Mouse (Mus musculus): ENCODE data around the gene Gm45717. TPM values are rescaled to one million over a fixed set of nuclear protein-coding genes. Genes with fewer than 3 reads are reported as not detected.

Gm45717 gene
- polyA plus RNA-seq (2012; rRNA removed) = not detected in 2 replicates

GRCm38 (mm10) chr7:140955758-140956555 lies at the start of gene Gm45717, which contains the start of gene Ifitm2:
Gm45717 (minus strand) TSS chr7:140955937.
Ifitm2 (minus strand) TSS chr7:140955987.

DNA sequence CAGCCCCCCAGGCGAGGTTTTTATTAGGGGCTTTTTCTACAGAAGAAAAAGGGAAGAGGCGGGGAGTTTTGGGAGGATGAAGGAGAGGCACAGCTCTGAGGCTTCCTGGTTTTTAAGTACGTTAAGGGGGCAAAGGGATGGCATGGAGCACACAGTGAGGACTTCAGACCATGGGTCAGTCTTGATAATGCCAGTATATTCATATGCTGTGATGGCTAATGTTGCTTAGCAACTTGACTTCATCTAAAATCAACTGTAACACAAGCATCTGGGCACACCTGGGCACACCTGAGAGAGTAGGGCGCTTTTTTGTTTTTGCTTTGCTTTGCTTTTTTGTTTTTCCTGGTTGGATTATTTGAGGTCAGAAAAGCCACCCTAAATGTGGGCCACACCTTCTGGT lies 11.2 kb upstream of the Gm45717 start, which contains the start of gene Ifitm1:
Gene Ifitm1 (plus strand): TSS at position 301 of the 400 bp plus-strand sequence.

GRCm38 (mm10) chr7:140949824-140950530 lies 5.8 kb downstream of the Gm45717 start, which contains the start of gene Ifitm5:
Ifitm5 (minus strand) TSS chr7:140950291.

DNA sequence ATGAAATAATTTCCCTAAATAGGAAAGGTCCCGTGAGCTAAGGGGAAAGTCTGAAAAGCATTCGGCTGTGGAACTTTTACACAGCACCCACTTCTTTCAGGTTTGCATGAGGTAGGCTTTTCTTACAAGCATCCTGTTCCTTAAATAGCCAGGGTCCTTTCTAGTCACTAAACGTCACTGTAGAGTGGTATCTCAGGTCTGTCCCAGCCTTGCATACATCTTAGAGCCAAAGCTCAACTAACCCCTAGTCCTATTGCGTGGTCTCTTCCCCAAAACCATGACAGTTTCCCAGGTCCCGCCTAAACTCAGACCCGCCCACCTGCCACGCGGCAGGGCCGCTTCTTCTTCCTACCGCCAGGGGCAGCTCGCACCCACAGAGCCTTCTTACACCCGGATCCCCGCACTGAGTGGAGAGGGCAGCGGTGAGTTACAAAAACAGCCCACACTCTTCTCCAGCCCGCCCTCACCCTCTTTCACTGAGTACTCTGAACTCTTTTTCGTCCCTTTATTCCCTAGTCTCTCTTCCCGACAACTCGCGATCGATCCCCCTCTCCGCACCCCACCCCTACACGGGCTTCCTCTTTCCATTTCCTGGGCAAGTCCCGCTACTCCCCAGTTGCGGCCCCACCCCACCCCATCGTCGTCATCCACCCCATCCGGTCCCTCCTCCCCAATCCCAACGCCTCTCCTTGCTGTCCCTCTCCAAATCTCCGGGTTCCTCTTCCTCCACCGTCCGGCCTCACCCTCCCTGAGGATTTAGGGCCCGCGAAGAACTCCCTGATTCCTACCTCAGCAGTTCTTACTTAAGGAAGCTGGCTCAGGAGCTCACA lies 14.3 kb downstream of the Gm45717 start, which contains the start of gene Pgghg:
Gene Pgghg (plus strand): TSS at position 170 of the 830 bp plus-strand sequence.

GRCm38 (mm10) chr7:140920418-140921029 lies 35.2 kb downstream of the Gm45717 start, which contains the start of gene Nlrp6:
Nlrp6 (plus strand) TSS chr7:140920902.

DNA sequence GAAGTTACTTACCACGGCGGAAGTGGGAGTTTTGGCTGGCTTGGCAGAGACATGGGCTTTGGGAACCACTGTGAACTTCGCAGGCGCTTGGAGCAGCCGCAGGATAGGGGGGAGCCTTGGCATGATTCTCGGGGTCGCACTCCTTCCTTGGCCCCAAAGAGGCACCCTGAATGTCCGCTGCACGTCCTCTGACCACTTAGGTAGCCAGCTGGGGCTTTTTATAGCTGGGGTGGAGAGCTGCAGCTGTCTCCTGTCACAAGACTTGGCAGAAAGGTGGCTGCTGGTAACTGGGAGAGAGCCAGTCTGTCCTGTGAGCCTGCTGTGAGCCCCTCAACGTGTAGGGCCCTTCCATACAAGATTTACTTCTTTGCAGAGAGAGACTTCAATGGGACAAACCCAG lies 55.5 kb downstream of the Gm45717 start, which contains the start of gene Cox8b:
Gene Cox8b (minus strand): TSS at position 227 of the 400 bp plus-strand sequence.

Other genes with a start within 250 kb of the Gm45717 start
- gene Cyp2e1, start 192.2 kb downstream of the Gm45717 start, polyA plus RNA-seq (2012; rRNA removed) = not detected in 2 replicates
- gene Syce1, start 168.1 kb downstream of the Gm45717 start, polyA plus RNA-seq (2012; rRNA removed) = 0.21 and 0.36 TPM in 2 replicates
- gene Zfp941, start 133.8 kb downstream of the Gm45717 start, polyA plus RNA-seq (2012; rRNA removed) = 9.1 and 11.1 TPM in 2 replicates
- gene Urah, start 120.9 kb downstream of the Gm45717 start, polyA plus RNA-seq (2012; rRNA removed) = 0.07 and 0.84 TPM in 2 replicates
- gene Scgb1c1, start 110.4 kb downstream of the Gm45717 start, polyA plus RNA-seq (2012; rRNA removed) = not detected in 2 replicates
- gene Odf3, start 108.1 kb downstream of the Gm45717 start, polyA plus RNA-seq (2012; rRNA removed) = 0.05 TPM in 2 replicates
- 0.13 and 0.15 TPM in 2 replicates for gene Gm45785, start 99.6 kb downstream of the Gm45717 start, polyA plus RNA-seq (2012; rRNA removed)
- gene Ric8a, start 99.0 kb downstream of the Gm45717 start, polyA plus RNA-seq (2012; rRNA removed) = 88.7 and 90.0 TPM in 2 replicates
- gene Bet1l, start 98.4 kb downstream of the Gm45717 start, polyA plus RNA-seq (2012; rRNA removed) = 29.4 and 35.4 TPM in 2 replicates
- gene Psmd13, start 74.0 kb downstream of the Gm45717 start, polyA plus RNA-seq (2012; rRNA removed) = 150 and 161 TPM in 2 replicates
- 38.9 and 39.2 TPM in 2 replicates for gene Sirt3, start 73.6 kb downstream of the Gm45717 start, polyA plus RNA-seq (2012; rRNA removed)
- 2.2 TPM in 1 of 2 replicates, not detected in the other for gene Cox8b, start 55.5 kb downstream of the Gm45717 start, polyA plus RNA-seq (2012; rRNA removed)
- gene Nlrp6, start 35.0 kb downstream of the Gm45717 start, polyA plus RNA-seq (2012; rRNA removed) = 0.13 and 0.16 TPM in 2 replicates
- gene Pgghg, start 14.5 kb downstream of the Gm45717 start, polyA plus RNA-seq (2012; rRNA removed) = 15.1 and 20.9 TPM in 2 replicates
- 4.6 and 9.5 TPM in 2 replicates for gene Ifitm5, start 5.6 kb downstream of the Gm45717 start, polyA plus RNA-seq (2012; rRNA removed)
- gene Ifitm2, start 50 bp upstream of the Gm45717 start, polyA plus RNA-seq (2012; rRNA removed) = 179 and 335 TPM in 2 replicates
- 32.8 and 55.0 TPM in 2 replicates for gene Ifitm1, start 11.3 kb upstream of the Gm45717 start, polyA plus RNA-seq (2012; rRNA removed)
- 31.0 and 57.6 TPM in 2 replicates for gene Ifitm3, start 54.8 kb upstream of the Gm45717 start, polyA plus RNA-seq (2012; rRNA removed)
- gene Ifitm6, start 62.0 kb upstream of the Gm45717 start, polyA plus RNA-seq (2012; rRNA removed) = 0.86 and 1.2 TPM in 2 replicates
- gene Gm17387, start 73.2 kb upstream of the Gm45717 start, polyA plus RNA-seq (2012; rRNA removed) = not detected in 2 replicates
- 154 and 158 TPM in 2 replicates for gene B4galnt4, start 105.2 kb upstream of the Gm45717 start, polyA plus RNA-seq (2012; rRNA removed)
- 0.28 and 4.0 TPM in 2 replicates for gene Pkp3, start 122.3 kb upstream of the Gm45717 start, polyA plus RNA-seq (2012; rRNA removed)
- 1.4 and 2.1 TPM in 2 replicates for gene Sigirr, start 144.6 kb upstream of the Gm45717 start, polyA plus RNA-seq (2012; rRNA removed)
- gene Ano9, start 161.9 kb upstream of the Gm45717 start, polyA plus RNA-seq (2012; rRNA removed) = 0.33 and 1.8 TPM in 2 replicates
- 49.2 and 50.0 TPM in 2 replicates for gene Ptdss2, start 166.4 kb upstream of the Gm45717 start, polyA plus RNA-seq (2012; rRNA removed)
- gene Rnh1, start 216.9 kb upstream of the Gm45717 start, polyA plus RNA-seq (2012; rRNA removed) = 49.4 and 54.4 TPM in 2 replicates
- 138 and 141 TPM in 2 replicates for gene Hras, start 238.1 kb upstream of the Gm45717 start, polyA plus RNA-seq (2012; rRNA removed)
- gene Lrrc56, start 238.2 kb upstream of the Gm45717 start, polyA plus RNA-seq (2012; rRNA removed) = 16.0 and 18.6 TPM in 2 replicates